Mouse (Mus musculus) bone marrow, adult 2 months (tissue): ENCODE measurements at regions not wholly inside any gene's neighbourhood (a gene's known extent, or its start where the extent isn't known, plus 50 kb on each side); places are given as distances from the start of the nearest gene placed in this dataset.

Experiments used
- H3K27ac ChIP-seq: fragments of 200-500 bp; 2 replicates; pipeline ENCODE4 v1.5.1; 2012; ENCODE audit warnings: low read depth, mild to moderate bottlenecking, control low read depth, inconsistent platforms, low read length; ENCODE audit not compliant: control insufficient read depth, poor library complexity, insufficient read depth
- H3K4me1 ChIP-seq: fragments of 200-500 bp; 2 replicates; pipeline ENCODE4 v1.6.1; 2011; ENCODE audit warnings: low read length; ENCODE audit not compliant: control insufficient read depth, insufficient read depth
- H3K4me3 ChIP-seq: fragments of 200-500 bp; replicated peaks from 2 replicates; pipeline ENCODE3; 2011; ENCODE audit warnings: mild to moderate bottlenecking, low read depth, low read length, control low read depth; ENCODE audit not compliant: control insufficient read depth
- CTCF ChIP-seq: fragments of 200-500 bp; IDR thresholded peaks from 2 replicates; pipeline ENCODE4 v1.5.1; 2011; ENCODE audit warnings: low read length, control low read depth; ENCODE audit not compliant: control insufficient read depth, insufficient read depth
- POLR2A ChIP-seq: fragments of 200-500 bp; IDR thresholded peaks from 2 replicates; pipeline ENCODE4 v1.6.1; 2011; ENCODE audit warnings: low read depth, mild to moderate bottlenecking, control low read depth, low read length, borderline replicate concordance; ENCODE audit not compliant: control insufficient read depth
- WGBS: fragments of 180-500 bp; shearing (Covaris S2); methylation state at CpG from one replicate; pipeline ENCODE4 v1.1.7; 2018; 5-methylcytosine and 5-hydroxymethylcytosine counted together

GRCm38 (mm10) chr7:136058751-136059681 is 342.9 kb upstream of the Mki67 start:
- 61% methylated on average over 14 of the region's 14 CpGs for WGBS
- Histone ChIP-seq H3K4me1 (no peaks in the 10 kb centered on the region), H3K4me3 (no peak overlapping the region), H3K27ac (no peak overlapping the region)
- no peak for TF ChIP-seq CTCF
- no peak for TF ChIP-seq POLR2A

- Histone ChIP-seq H3K27ac (no peak overlapping the region), H3K4me3 (no peak overlapping the region), H3K4me1 (no peaks in the 10 kb centered on the region)
- TF ChIP-seq POLR2A (no peak), CTCF (no peak)
- 22% methylated on average over 11 of the region's 11 CpGs for WGBS
These were observed 343.7 kb upstream of the Mki67 start for GRCm38 (mm10) chr7:136059896-136060295.

- TF ChIP-seq POLR2A: no peak
- TF ChIP-seq CTCF: no peak
- WGBS: 30% methylated on average over 29 of the region's 29 CpGs
- no peaks in the 10 kb centered on the region for H3K4me1 ChIP-seq
- H3K27ac ChIP-seq: no peak overlapping the region
- no peak overlapping the region for H3K4me3 ChIP-seq
These were observed 344.3 kb upstream of the Mki67 start for GRCm38 (mm10) chr7:136060339-136061073.

- H3K4me1 ChIP-seq: peaks cover 2% of the 10 kb centered on the region; the same call in 1 of the 2 replicates
- TF ChIP-seq POLR2A (no peak), CTCF (no peak)
- H3K4me3 ChIP-seq: no peak overlapping the region
- H3K27ac ChIP-seq: no peak overlapping the region
- 83% methylated on average over 5 of the region's 5 CpGs for WGBS
These were observed 346.5 kb upstream of the Mki67 start for GRCm38 (mm10) chr7:136062658-136063057.

- peaks cover 2% of the 10 kb centered on the region; the same call in 1 of the 2 replicates for H3K4me1 ChIP-seq
- 24% methylated on average over 12 of the region's 12 CpGs for WGBS
- no peak overlapping the region for H3K27ac ChIP-seq
- no peak overlapping the region for H3K4me3 ChIP-seq
- TF ChIP-seq CTCF: no peak
- TF ChIP-seq POLR2A: no peak
These were observed 349.0 kb upstream of the Mki67 start for GRCm38 (mm10) chr7:136065038-136065678.

GRCm38 (mm10) chr7:136065679-136066055 is 349.5 kb upstream of the Mki67 start:
- Histone ChIP-seq H3K27ac (no peak overlapping the region), H3K4me1 (peaks cover 2% of the 10 kb centered on the region; the same call in 1 of the 2 replicates), H3K4me3 (no peak overlapping the region)
- TF ChIP-seq POLR2A: no peak
- TF ChIP-seq CTCF: no peak
- WGBS: 3% methylated on average over 10 of the region's 10 CpGs

GRCm38 (mm10) chr7:136070881-136071280 is 354.7 kb upstream of the Mki67 start:
- H3K27ac ChIP-seq: no peak overlapping the region
- WGBS: 41% methylated on average over 5 of the region's 5 CpGs
- TF ChIP-seq POLR2A: no peak
- TF ChIP-seq CTCF: no peak
- peaks cover 2% of the 10 kb centered on the region; the same call in 1 of the 2 replicates for H3K4me1 ChIP-seq
- no peak overlapping the region for H3K4me3 ChIP-seq

GRCm38 (mm10) chr7:136071331-136071730 is 355.2 kb upstream of the Mki67 start:
- H3K27ac ChIP-seq: no peak overlapping the region
- H3K4me1 ChIP-seq: no peaks in the 10 kb centered on the region
- H3K4me3 ChIP-seq: no peak overlapping the region
- TF ChIP-seq POLR2A: no peak
- TF ChIP-seq CTCF: no peak
- WGBS: 74% methylated on average over 4 of the region's 4 CpGs
